Mouse (Mus musculus): Measurements from ENCODE around the gene Duox1.

Gene Duox1

GRCm38 (mm10) chr2:122356187-122356586 lies 40.7 kb downstream of the Duox1 start:
- DNase-seq, result no peak

GRCm38 (mm10) chr2:122360310-122360709 lies 44.8 kb downstream of the Duox1 start:
- DNase-seq, result no peak

GRCm38 (mm10) chr2:122361181-122361580 lies 45.7 kb downstream of the Duox1 start:
- DNase-seq, result no peak

GRCm38 (mm10) chr2:122361868-122362621 lies 46.6 kb downstream of the Duox1 start:
- DNase-seq, result no peak

GRCm38 (mm10) chr2:122362622-122363523 lies 47.4 kb downstream of the Duox1 start:
- no peak for DNase-seq

GRCm38 (mm10) chr2:122364352-122364944 lies 49.0 kb downstream of the Duox1 start:
- DNase-seq, result no peak

- no peak for DNase-seq
These were observed 49.9 kb downstream of the Duox1 start for GRCm38 (mm10) chr2:122365244-122365866.

GRCm38 (mm10) chr2:122366039-122366438 lies 50.6 kb downstream of the Duox1 start:
- no peak for DNase-seq

GRCm38 (mm10) chr2:122366706-122367105 lies 51.2 kb downstream of the Duox1 start:
- no peak for DNase-seq

GRCm38 (mm10) chr2:122367181-122367580 lies 51.7 kb downstream of the Duox1 start:
- DNase-seq, result no peak

- no peak for DNase-seq
These were observed 52.2 kb downstream of the Duox1 start for GRCm38 (mm10) chr2:122367701-122368080.

GRCm38 (mm10) chr2:122368081-122368971 lies 52.9 kb downstream of the Duox1 start:
- peak; percentile 78 for DNase-seq

- peak; percentile 94 for DNase-seq
These were observed 53.7 kb downstream of the Duox1 start, which contains the start of gene Shf for GRCm38 (mm10) chr2:122368995-122369739. Shf (minus strand) TSS chr2:122369162.

GRCm38 (mm10) chr2:122370101-122370750 lies 54.8 kb downstream of the Duox1 start:
- no peak for DNase-seq

GRCm38 (mm10) chr2:122372067-122372466 lies 56.6 kb downstream of the Duox1 start:
- no peak for DNase-seq

GRCm38 (mm10) chr2:122372541-122372940 lies 57.1 kb downstream of the Duox1 start:
- DNase-seq, result no peak

- no peak for DNase-seq
These were observed 58.5 kb downstream of the Duox1 start for GRCm38 (mm10) chr2:122374012-122374411.

- no peak for DNase-seq
These were observed 59.3 kb downstream of the Duox1 start for GRCm38 (mm10) chr2:122374666-122375331.

GRCm38 (mm10) chr2:122375391-122375991 lies 60.0 kb downstream of the Duox1 start:
- peak; percentile 93 for DNase-seq

All from thymus, postnatal 14 days (tissue).